In the genomic region with DNA sequence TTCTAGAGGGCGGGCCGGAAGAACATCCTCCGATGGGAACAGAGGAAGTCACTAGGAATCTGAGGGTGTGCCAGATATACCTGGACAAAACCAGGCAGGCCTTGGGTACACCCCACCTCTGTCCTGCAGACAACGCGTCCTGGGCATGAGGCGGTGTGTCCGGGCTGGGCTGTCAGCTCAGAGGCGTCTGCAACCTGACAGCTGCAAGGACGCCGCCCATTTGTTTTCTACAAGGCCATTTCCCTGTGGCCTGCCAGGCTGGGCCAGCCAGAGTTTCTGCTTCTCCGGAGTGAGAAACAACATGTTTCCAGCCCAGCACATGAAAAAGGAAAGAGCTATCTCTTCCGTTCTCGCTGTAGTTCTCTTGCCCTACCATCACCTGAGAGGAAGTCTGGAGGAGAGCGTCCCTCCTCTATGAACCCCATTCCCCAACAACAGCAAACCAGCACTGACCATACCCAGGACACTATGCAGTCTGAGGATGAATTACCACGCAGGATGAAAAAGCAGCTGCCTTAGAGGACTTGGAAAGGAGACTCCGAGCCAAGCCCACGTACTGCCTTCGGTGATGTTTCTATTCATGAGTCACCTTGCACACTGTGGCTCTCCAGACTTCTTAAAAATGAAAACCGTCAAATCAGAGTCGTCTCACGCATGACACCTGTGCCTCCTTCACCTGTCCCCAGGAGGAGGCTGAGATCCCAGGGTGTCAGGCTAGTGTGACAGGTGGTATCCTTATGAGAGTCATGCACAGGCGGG, we compare ENCODE assay signal across 13 mouse cellular contexts. TPM values are rescaled to one million over a fixed set of nuclear protein-coding genes. Genes with fewer than 3 reads are reported as not detected.
A peak's percentile ranks its signal among the peaks of the same experiment; 100 is the strongest.
DNase-seq lines count a peak whose midpoint lies in the region; ATAC-seq and TF ChIP-seq lines count a peak whose summit lies in the region.
"Had no signal": no experiment of that assay in that cellular context is flagged by ENCODE, and none has a peak within 500 bp of the region (broad histone marks: within the 10 kb centered on the region; RNA-seq: fewer than 3 reads in every experiment).

No protein-coding gene starts in this region.

- no peaks in the 10 kb centered on the region for H3K79me2 ChIP-seq in heart, adult 2 months (replicated peaks; ENCODE audit: control insufficient read depth, insufficient read depth, low read length)

- H3K27me3 ChIP-seq in heart, adult 2 months (ENCODE audit: control insufficient read depth, insufficient read depth, low read length), result no peaks in the 10 kb centered on the region
- peaks cover 95% of the 10 kb centered on the region for H3K27me3 ChIP-seq in heart, embryonic 10.5 days (ENCODE audit: insufficient read depth, poor library complexity, severe bottlenecking)
- no peaks in the 10 kb centered on the region for H3K27me3 ChIP-seq in spleen, adult 2 months (ENCODE audit: control insufficient read depth, insufficient read depth, low read length)
- H3K27me3 ChIP-seq in stomach, embryonic 15.5 days (replicated peaks), result 0 out of 2 replicates have a peak, but pooled peaks cover 21% of the 10 kb centered on the region
- no peaks in the 10 kb centered on the region for H3K27me3 ChIP-seq in lung, postnatal 0 days (replicated peaks; ENCODE audit: insufficient read depth, low read length)

- no peaks in the 10 kb centered on the region for H3K9me3 ChIP-seq in heart, embryonic 10.5 days
- no peaks in the 10 kb centered on the region for H3K9me3 ChIP-seq in stomach, embryonic 15.5 days
- no peaks in the 10 kb centered on the region for H3K9me3 ChIP-seq in lung, postnatal 0 days (ENCODE audit: low read length)
- H3K9me3 ChIP-seq: embryonic facial prominence, embryonic 12.5 days; midbrain, embryonic 15.5 days had no signal

- H3K36me3 ChIP-seq in heart, adult 2 months (ENCODE audit: control insufficient read depth, insufficient read depth, low read length), result no peaks in the 10 kb centered on the region
- no peaks in the 10 kb centered on the region for H3K36me3 ChIP-seq in heart, embryonic 10.5 days
- no peaks in the 10 kb centered on the region for H3K36me3 ChIP-seq in spleen, adult 2 months (ENCODE audit: control insufficient read depth, insufficient read depth, low read length)
- H3K36me3 ChIP-seq in stomach, embryonic 15.5 days, result no peaks in the 10 kb centered on the region
- H3K36me3 ChIP-seq in lung, postnatal 0 days (ENCODE audit: insufficient read depth, low read length), result no peaks in the 10 kb centered on the region
- H3K36me3 ChIP-seq: embryonic facial prominence, embryonic 12.5 days; midbrain, embryonic 15.5 days had no signal

- TF ChIP-seq CTCF in heart, adult 2 months (IDR thresholded peaks at IDR 0.05), result no peak
- no peak for TF ChIP-seq CTCF in spleen, adult 2 months (IDR thresholded peaks at IDR 0.05; ENCODE audit: extremely low read depth, insufficient read depth, insufficient read length, insufficient replicate concordance)
- no peak for TF ChIP-seq CTCF in lung, postnatal 0 days (IDR thresholded peaks at IDR 0.05)

- no peak overlapping the region for H3K4me3 ChIP-seq in heart, adult 2 months
- no peak overlapping the region for H3K4me3 ChIP-seq in heart, embryonic 10.5 days
- no peak overlapping the region for H3K4me3 ChIP-seq in spleen, adult 2 months (ENCODE audit: extremely low read depth, insufficient read depth, insufficient read length)
- H3K4me3 ChIP-seq in brown adipose tissue, adult 24 weeks (ENCODE audit: insufficient read depth, low read depth, low read length), result no peak overlapping the region
- no peak overlapping the region for H3K4me3 ChIP-seq in stomach, embryonic 15.5 days (replicated peaks)
- H3K4me3 ChIP-seq in lung, postnatal 0 days (ENCODE audit: low read depth, low read length), result no peak overlapping the region
- H3K4me3 ChIP-seq: embryonic facial prominence, embryonic 12.5 days; midbrain, embryonic 15.5 days had no signal

- no peak for TF ChIP-seq POLR2A in heart, adult 2 months (IDR thresholded peaks at IDR 0.05; ENCODE audit: insufficient read depth, low read depth, low read length)
- TF ChIP-seq POLR2A in spleen, adult 2 months (IDR thresholded peaks at IDR 0.05; ENCODE audit: low read depth, low read length), result no peak

- peak overlapping the region; percentile 15 for H3K27ac ChIP-seq in heart, adult 2 months
- no peak overlapping the region for H3K27ac ChIP-seq in heart, embryonic 10.5 days
- H3K27ac ChIP-seq in spleen, adult 2 months (ENCODE audit: insufficient read depth, low read length), result peak overlapping the region; percentile 7; the same call in 1 of the 2 replicates
- peak overlapping the region; percentile 23 for H3K27ac ChIP-seq in brown adipose tissue, adult 24 weeks (replicated peaks; ENCODE audit: low read depth, low read length)
- peak overlapping the region; percentile 48 for H3K27ac ChIP-seq in stomach, embryonic 15.5 days
- H3K27ac ChIP-seq in lung, postnatal 0 days (ENCODE audit: low read length), result no peak overlapping the region
- H3K27ac ChIP-seq: embryonic facial prominence, embryonic 12.5 days; midbrain, embryonic 15.5 days had no signal

- no peak for DNase-seq in heart, adult 2 months
- DNase-seq in heart, embryonic 10.5 days (ENCODE audit: low spot score), result no peak
- no peak for DNase-seq in spleen, adult 2 months (ENCODE audit: low read depth in 1 of 2, low spot score in 2 of 2)
- DNase-seq in spleen, postnatal 10 days (ENCODE audit: low spot score in 2 of 2), result no peak
- DNase-seq in lung, postnatal 0 days (ENCODE audit: low spot score), result no peak
- DNase-seq in spleen, postnatal 4 days (ENCODE audit: low spot score in 2 of 2), result no peak
- DNase-seq: cerebellum, adult 11-12 months; spleen, adult 18-20 months had no signal

- no peak overlapping the region for H3K9ac ChIP-seq in heart, adult 2 months (ENCODE audit: low read depth, low read length)
- H3K9ac ChIP-seq in stomach, embryonic 15.5 days, result no peak overlapping the region
- H3K9ac ChIP-seq in lung, postnatal 0 days (replicated peaks; ENCODE audit: low read depth), result no peak overlapping the region
- H3K9ac ChIP-seq: embryonic facial prominence, embryonic 12.5 days; midbrain, embryonic 15.5 days had no signal

- WGBS in heart, adult 2 months, result 51% methylated on average over 22 of the region's 22 CpGs
- WGBS in heart, embryonic 10.5 days, result 74% methylated on average over 22 of the region's 22 CpGs
- 46% methylated on average over 22 of the region's 22 CpGs for WGBS in spleen, adult 2 months
- WGBS in stomach, embryonic 15.5 days, result 58% methylated on average over 22 of the region's 22 CpGs
- 63% methylated on average over 22 of the region's 22 CpGs for WGBS in lung, postnatal 0 days

- no peak for TF ChIP-seq EP300 in heart, adult 2 months (IDR thresholded peaks at IDR 0.05; ENCODE audit: insufficient read depth, low read depth, low read length)
- no peak for TF ChIP-seq EP300 in lung, postnatal 0 days (IDR thresholded peaks at IDR 0.05)

- peaks cover 19% of the 10 kb centered on the region for H3K4me1 ChIP-seq in heart, adult 2 months (ENCODE audit: control insufficient read depth, insufficient read depth, low read length)
- peaks cover 22% of the 10 kb centered on the region for H3K4me1 ChIP-seq in heart, embryonic 10.5 days
- H3K4me1 ChIP-seq in spleen, adult 2 months (ENCODE audit: control insufficient read depth, insufficient read depth, insufficient read length), result peaks cover 42% of the 10 kb centered on the region; the same call in 1 of the 2 replicates
- H3K4me1 ChIP-seq in brown adipose tissue, adult 24 weeks (ENCODE audit: control insufficient read depth, insufficient read depth, insufficient read length, low read length), result peaks cover 41% of the 10 kb centered on the region
- peaks cover 30% of the 10 kb centered on the region for H3K4me1 ChIP-seq in stomach, embryonic 15.5 days
- H3K4me1 ChIP-seq in lung, postnatal 0 days (ENCODE audit: insufficient read depth, low read depth, low read length), result peaks cover 8% of the 10 kb centered on the region

- no peak overlapping the region for H3K4me2 ChIP-seq in stomach, embryonic 15.5 days
- H3K4me2 ChIP-seq in lung, postnatal 0 days (replicated peaks; ENCODE audit: low read depth, low read length), result no peak overlapping the region
- H3K4me2 ChIP-seq: embryonic facial prominence, embryonic 12.5 days; midbrain, embryonic 15.5 days had no signal

- ATAC-seq in stomach, embryonic 15.5 days (ENCODE audit: insufficient read depth, low FRiP score, low read depth), result no peak
- no peak for ATAC-seq in lung, postnatal 0 days
- ATAC-seq: forebrain, embryonic 16.5 days; midbrain, embryonic 15.5 days had no signal

- intact Hi-C loops in heart, adult 2 months (cut with DNase I), result no loop called here

RNA-seq across cellular contexts. Expression of gene Syne3, which starts 4.5 kb away (rescaled TPM):
- 1 to 10 TPM; 7.0 to 8.5 TPM for total RNA-seq in heart, adult 2 months (2021)
- polyA plus RNA-seq in heart, adult 2 months (2012; rRNA removed), result 2.3 and 3.0 TPM in 2 replicates
- polyA plus RNA-seq in heart, embryonic 10.5 days (2016; fragmentation: Nextera tagmentation; extraction: Ambion mirVana), result 0.21 and 0.41 TPM in 2 replicates
- polyA plus RNA-seq in spleen, adult 2 months (2012; rRNA removed), result 5.4 and 6.3 TPM in 2 replicates
- polyA plus RNA-seq in brown adipose tissue, adult 24 weeks (2012; ENCODE audit: insufficient read depth, insufficient read length, missing spikeins), result 2.8 and 3.3 TPM in 2 replicates
- polyA plus RNA-seq in stomach, embryonic 15.5 days (2015; fragmentation: Nextera tagmentation; extraction: Ambion mirVana), result 0.70 and 0.99 TPM in 2 replicates
- 1.1 and 1.2 TPM in 2 replicates for polyA plus RNA-seq in lung, postnatal 0 days (2015; fragmentation: Nextera tagmentation; extraction: Ambion mirVana)

RNA-seq across cellular contexts. Expression of gene Glrx5, which starts 27.4 kb away (rescaled TPM):
- 10 to 100 TPM; 86.5 to 94.7 TPM for total RNA-seq in heart, adult 2 months (2021)
- polyA plus RNA-seq in heart, adult 2 months (2012; rRNA removed), result 103 and 104 TPM in 2 replicates
- polyA plus RNA-seq in heart, embryonic 10.5 days (2016; fragmentation: Nextera tagmentation; extraction: Ambion mirVana), result 253 and 312 TPM in 2 replicates
- polyA plus RNA-seq in spleen, adult 2 months (2012; rRNA removed), result 102 and 109 TPM in 2 replicates
- polyA plus RNA-seq in brown adipose tissue, adult 24 weeks (2012; ENCODE audit: insufficient read depth, insufficient read length, missing spikeins), result 123 and 149 TPM in 2 replicates
- 159 and 193 TPM in 2 replicates for polyA plus RNA-seq in stomach, embryonic 15.5 days (2015; fragmentation: Nextera tagmentation; extraction: Ambion mirVana)
- 126 and 127 TPM in 2 replicates for polyA plus RNA-seq in lung, postnatal 0 days (2015; fragmentation: Nextera tagmentation; extraction: Ambion mirVana)

Comparison
In these comparisons a context has a peak if more than half of its experiments do, and no peak if none do; other contexts are left out.
1. H3K27ac ChIP-seq: peak in heart, adult 2 months (single experiment), spleen, adult 2 months (single experiment), brown adipose tissue, adult 24 weeks (single experiment) and stomach, embryonic 15.5 days (single experiment); none in heart, embryonic 10.5 days (single experiment) and lung, postnatal 0 days (single experiment).